Mouse (Mus musculus): ENCODE results near the gene Midn. TPM values are rescaled to one million over a fixed set of nuclear protein-coding genes. Genes with fewer than 3 reads are reported as not detected.
A peak's percentile ranks its signal among the peaks of the same experiment; 100 is the strongest.

The Midn gene
- polyA plus RNA-seq, 1 experiment from 2014 or later: 78.2 TPM

DNA sequence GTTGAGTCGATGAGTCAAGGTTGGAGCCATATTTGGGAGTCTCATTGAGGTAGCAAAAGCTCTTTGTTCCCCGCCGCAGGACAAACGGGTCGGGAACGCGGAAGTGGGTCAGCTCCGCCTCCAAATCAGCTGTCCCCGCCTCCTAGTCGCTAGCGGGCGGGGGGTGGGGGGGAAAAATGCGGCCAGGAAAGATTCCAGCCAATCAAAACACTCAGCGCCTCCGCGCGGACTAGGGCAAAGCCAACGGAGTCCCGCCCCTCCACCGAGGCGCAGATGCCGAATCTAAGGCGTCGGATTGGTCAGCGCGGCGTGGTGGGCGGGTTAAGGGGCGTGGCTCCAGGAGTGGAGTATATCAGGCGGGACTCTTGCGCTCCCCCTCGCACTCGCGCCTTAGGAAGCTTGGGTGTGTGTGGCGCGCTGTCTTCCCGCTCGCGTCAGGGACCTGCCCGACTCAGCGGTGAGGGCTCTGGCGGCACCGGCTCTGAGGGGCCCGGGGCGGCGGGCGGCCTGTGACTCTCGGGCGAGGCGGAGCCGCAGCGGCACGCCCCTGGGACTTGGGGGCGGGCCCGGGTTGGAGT lies 19.5 kb downstream of the Midn start:
- no peaks in the 10 kb centered on the region for H3K9me3 ChIP-seq (ENCODE audit: control insufficient read depth, low read length)
- H3K27ac ChIP-seq (ENCODE audit: low read depth, low read length): peak overlapping the region; percentile 97
- ATAC-seq (ENCODE audit: insufficient read depth, low FRiP score, low TSS enrichment) (peak; percentile 88), DNase-seq (ENCODE audit: low spot score) (peak; percentile 100)
- H3K27me3 ChIP-seq (ENCODE audit: control insufficient read depth, insufficient read depth, low read length): no peaks in the 10 kb centered on the region
- peaks cover 42% of the 10 kb centered on the region for H3K4me1 ChIP-seq (ENCODE audit: control insufficient read depth, insufficient read depth, low read length)
- under 1% methylated on average over 55 of the region's 55 CpGs for WGBS
- peak overlapping the region; percentile 98 for H3K9ac ChIP-seq (ENCODE audit: low read length)
- H3K4me3 ChIP-seq (ENCODE audit: low read depth, low read length): peak overlapping the region; percentile 84
- peaks cover 18% of the 10 kb centered on the region for H3K36me3 ChIP-seq (ENCODE audit: control insufficient read depth, insufficient read depth, low read length)
- peak overlapping the region; percentile 71 for H3K4me2 ChIP-seq (ENCODE audit: low read depth)

GRCm38 (mm10) chr10:80168038-80168661 lies 20.1 kb downstream of the Midn start:
- Histone ChIP-seq H3K9me3 (ENCODE audit: control insufficient read depth, low read length) (no peaks in the 10 kb centered on the region), H3K9ac (ENCODE audit: low read length) (peak overlapping the region; percentile 98), H3K36me3 (ENCODE audit: control insufficient read depth, insufficient read depth, low read length) (peaks cover 18% of the 10 kb centered on the region), H3K27ac (ENCODE audit: low read depth, low read length) (peak overlapping the region; percentile 97), H3K4me3 (ENCODE audit: low read depth, low read length) (peak overlapping the region; percentile 84), H3K4me1 (ENCODE audit: control insufficient read depth, insufficient read depth, low read length) (peaks cover 42% of the 10 kb centered on the region), H3K27me3 (ENCODE audit: control insufficient read depth, insufficient read depth, low read length) (no peaks in the 10 kb centered on the region), H3K4me2 (ENCODE audit: low read depth) (peak overlapping the region; percentile 71)
- under 1% methylated on average over 47 of the region's 48 CpGs for WGBS
- ATAC-seq (ENCODE audit: insufficient read depth, low FRiP score, low TSS enrichment) (peak; percentile 32), DNase-seq (ENCODE audit: low spot score) (peak; percentile 94)

DNA sequence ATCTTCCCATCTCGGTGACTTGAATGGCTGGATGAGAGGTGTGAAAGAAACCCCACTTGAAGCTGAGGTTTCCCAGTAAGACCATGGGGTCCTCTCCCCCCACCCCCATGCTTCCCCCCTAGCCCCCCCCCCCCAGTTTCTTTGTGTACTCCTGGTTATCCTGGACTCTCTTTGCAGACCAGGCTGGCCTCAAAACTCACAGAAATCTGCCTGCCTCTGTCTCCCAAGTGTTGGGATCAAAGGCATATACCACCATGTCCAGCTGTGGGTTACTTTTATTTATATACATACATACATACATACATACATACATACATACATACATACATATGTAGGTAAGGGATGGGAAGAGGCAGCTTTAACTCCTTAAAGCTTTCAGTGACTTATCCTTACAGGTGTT lies 21.0 kb downstream of the Midn start:
- Histone ChIP-seq H3K4me2 (ENCODE audit: low read depth) (peak overlapping the region; percentile 71), H3K9me3 (ENCODE audit: control insufficient read depth, low read length) (no peaks in the 10 kb centered on the region), H3K27ac (ENCODE audit: low read depth, low read length) (no peak overlapping the region), H3K27me3 (ENCODE audit: control insufficient read depth, insufficient read depth, low read length) (no peaks in the 10 kb centered on the region), H3K9ac (ENCODE audit: low read length) (peak overlapping the region; percentile 98; the same call in 1 of the 2 replicates), H3K4me1 (ENCODE audit: control insufficient read depth, insufficient read depth, low read length) (peaks cover 41% of the 10 kb centered on the region), H3K36me3 (ENCODE audit: control insufficient read depth, insufficient read depth, low read length) (peaks cover 18% of the 10 kb centered on the region), H3K4me3 (ENCODE audit: low read depth, low read length) (peak overlapping the region; percentile 84; the same call in 1 of the 2 replicates)
- WGBS: 55% methylated on average over 1 of the region's 1 CpGs
- DNase-seq (ENCODE audit: low spot score): no peak
- ATAC-seq (ENCODE audit: insufficient read depth, low FRiP score, low TSS enrichment): no peak

DNA sequence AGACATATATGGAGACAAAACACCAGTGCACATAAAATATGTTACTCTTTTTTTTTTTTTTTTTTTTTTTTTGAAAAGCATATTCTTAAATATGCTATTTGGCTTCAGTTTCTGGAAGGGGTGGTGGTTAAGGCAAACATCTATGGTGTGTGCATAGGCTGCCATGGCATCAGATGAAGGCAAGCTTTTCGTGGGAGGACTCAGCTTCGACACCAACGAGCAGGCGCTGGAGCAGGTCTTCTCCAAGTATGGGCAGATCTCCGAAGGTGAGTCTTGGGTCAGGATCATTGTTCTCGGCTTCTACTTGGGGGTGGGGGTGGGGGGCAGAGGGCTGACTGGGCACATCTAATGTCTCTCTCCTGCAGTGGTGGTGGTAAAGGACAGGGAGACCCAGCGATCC lies 21.6 kb downstream of the Midn start:
- ATAC-seq (ENCODE audit: insufficient read depth, low FRiP score, low TSS enrichment) (no peak), DNase-seq (ENCODE audit: low spot score) (no peak)
- H3K9me3 ChIP-seq (ENCODE audit: control insufficient read depth, low read length): no peaks in the 10 kb centered on the region
- no peak overlapping the region for H3K27ac ChIP-seq (ENCODE audit: low read depth, low read length)
- peaks cover 18% of the 10 kb centered on the region for H3K36me3 ChIP-seq (ENCODE audit: control insufficient read depth, insufficient read depth, low read length)
- no peak overlapping the region for H3K9ac ChIP-seq (ENCODE audit: low read length)
- no peaks in the 10 kb centered on the region for H3K27me3 ChIP-seq (ENCODE audit: control insufficient read depth, insufficient read depth, low read length)
- 0 out of 2 replicates have a peak overlapping the region, but pooled peaks have one; percentile 71 for H3K4me2 ChIP-seq (ENCODE audit: low read depth)
- WGBS: 95% methylated on average over 7 of the region's 7 CpGs
- H3K4me1 ChIP-seq (ENCODE audit: control insufficient read depth, insufficient read depth, low read length): peaks cover 35% of the 10 kb centered on the region
- H3K4me3 ChIP-seq (ENCODE audit: low read depth, low read length): no peak overlapping the region

- Histone ChIP-seq H3K9me3 (ENCODE audit: control insufficient read depth, low read length) (no peaks in the 10 kb centered on the region), H3K4me1 (ENCODE audit: control insufficient read depth, insufficient read depth, low read length) (peaks cover 33% of the 10 kb centered on the region), H3K9ac (ENCODE audit: low read length) (no peak overlapping the region), H3K4me3 (ENCODE audit: low read depth, low read length) (no peak overlapping the region), H3K4me2 (ENCODE audit: low read depth) (0 out of 2 replicates have a peak overlapping the region, but pooled peaks have one; percentile 71), H3K27me3 (ENCODE audit: control insufficient read depth, insufficient read depth, low read length) (no peaks in the 10 kb centered on the region), H3K27ac (ENCODE audit: low read depth, low read length) (no peak overlapping the region), H3K36me3 (ENCODE audit: control insufficient read depth, insufficient read depth, low read length) (peaks cover 18% of the 10 kb centered on the region)
- ATAC-seq (ENCODE audit: insufficient read depth, low FRiP score, low TSS enrichment): no peak
- 96% methylated on average over 16 of the region's 16 CpGs for WGBS
- no peak for DNase-seq (ENCODE audit: low spot score)
These were observed 22.0 kb downstream of the Midn start for GRCm38 (mm10) chr10:80170052-80170451.

- H3K27ac ChIP-seq (ENCODE audit: low read depth, low read length): no peak overlapping the region
- peaks cover 18% of the 10 kb centered on the region for H3K36me3 ChIP-seq (ENCODE audit: control insufficient read depth, insufficient read depth, low read length)
- no peaks in the 10 kb centered on the region for H3K27me3 ChIP-seq (ENCODE audit: control insufficient read depth, insufficient read depth, low read length)
- ATAC-seq (ENCODE audit: insufficient read depth, low FRiP score, low TSS enrichment) (no peak), DNase-seq (ENCODE audit: low spot score) (no peak)
- H3K9ac ChIP-seq (ENCODE audit: low read length): no peak overlapping the region
- no peaks in the 10 kb centered on the region for H3K9me3 ChIP-seq (ENCODE audit: control insufficient read depth, low read length)
- WGBS: 97% methylated on average over 19 of the region's 19 CpGs
- H3K4me3 ChIP-seq (ENCODE audit: low read depth, low read length): no peak overlapping the region
- H3K4me1 ChIP-seq (ENCODE audit: control insufficient read depth, insufficient read depth, low read length): peaks cover 28% of the 10 kb centered on the region
- H3K4me2 ChIP-seq (ENCODE audit: low read depth): no peak overlapping the region
These were observed 22.5 kb downstream of the Midn start for GRCm38 (mm10) chr10:80170601-80171021.

GRCm38 (mm10) chr10:80171252-80171651 lies 23.2 kb downstream of the Midn start:
- Histone ChIP-seq H3K4me3 (ENCODE audit: low read depth, low read length) (no peak overlapping the region), H3K4me2 (ENCODE audit: low read depth) (no peak overlapping the region), H3K36me3 (ENCODE audit: control insufficient read depth, insufficient read depth, low read length) (peaks cover 18% of the 10 kb centered on the region), H3K9ac (ENCODE audit: low read length) (no peak overlapping the region), H3K9me3 (ENCODE audit: control insufficient read depth, low read length) (no peaks in the 10 kb centered on the region), H3K27ac (ENCODE audit: low read depth, low read length) (no peak overlapping the region), H3K4me1 (ENCODE audit: control insufficient read depth, insufficient read depth, low read length) (peaks cover 24% of the 10 kb centered on the region), H3K27me3 (ENCODE audit: control insufficient read depth, insufficient read depth, low read length) (no peaks in the 10 kb centered on the region)
- no peak for ATAC-seq (ENCODE audit: insufficient read depth, low FRiP score, low TSS enrichment)
- DNase-seq (ENCODE audit: low spot score): no peak
- 92% methylated on average over 15 of the region's 15 CpGs for WGBS

GRCm38 (mm10) chr10:80171760-80172526 lies 23.9 kb downstream of the Midn start:
- Histone ChIP-seq H3K4me1 (ENCODE audit: control insufficient read depth, insufficient read depth, low read length) (peaks cover 19% of the 10 kb centered on the region), H3K27me3 (ENCODE audit: control insufficient read depth, insufficient read depth, low read length) (no peaks in the 10 kb centered on the region), H3K27ac (ENCODE audit: low read depth, low read length) (peak overlapping the region; percentile 74), H3K36me3 (ENCODE audit: control insufficient read depth, insufficient read depth, low read length) (peaks cover 18% of the 10 kb centered on the region), H3K4me2 (ENCODE audit: low read depth) (peak overlapping the region; percentile 62; the same call in 1 of the 2 replicates), H3K9ac (ENCODE audit: low read length) (peak overlapping the region; percentile 60), H3K4me3 (ENCODE audit: low read depth, low read length) (peak overlapping the region; percentile 48; the same call in 1 of the 2 replicates), H3K9me3 (ENCODE audit: control insufficient read depth, low read length) (no peaks in the 10 kb centered on the region)
- ATAC-seq (ENCODE audit: insufficient read depth, low FRiP score, low TSS enrichment) (no peak), DNase-seq (ENCODE audit: low spot score) (no peak)
- WGBS: 90% methylated on average over 45 of the region's 45 CpGs

Data from neural tube, embryonic 11.5 days (tissue).